Mouse (Mus musculus) lung, postnatal 10 days (tissue): ENCODE measurements at regions not wholly inside any gene's neighbourhood (a gene's known extent, or its start where the extent isn't known, plus 50 kb on each side); places are given as distances from the start of the nearest gene placed in this dataset.

ENCODE experiments used
- DNase-seq: peaks from one replicate; pipeline ENCODE4 v3.0.0; 2021

DNA sequence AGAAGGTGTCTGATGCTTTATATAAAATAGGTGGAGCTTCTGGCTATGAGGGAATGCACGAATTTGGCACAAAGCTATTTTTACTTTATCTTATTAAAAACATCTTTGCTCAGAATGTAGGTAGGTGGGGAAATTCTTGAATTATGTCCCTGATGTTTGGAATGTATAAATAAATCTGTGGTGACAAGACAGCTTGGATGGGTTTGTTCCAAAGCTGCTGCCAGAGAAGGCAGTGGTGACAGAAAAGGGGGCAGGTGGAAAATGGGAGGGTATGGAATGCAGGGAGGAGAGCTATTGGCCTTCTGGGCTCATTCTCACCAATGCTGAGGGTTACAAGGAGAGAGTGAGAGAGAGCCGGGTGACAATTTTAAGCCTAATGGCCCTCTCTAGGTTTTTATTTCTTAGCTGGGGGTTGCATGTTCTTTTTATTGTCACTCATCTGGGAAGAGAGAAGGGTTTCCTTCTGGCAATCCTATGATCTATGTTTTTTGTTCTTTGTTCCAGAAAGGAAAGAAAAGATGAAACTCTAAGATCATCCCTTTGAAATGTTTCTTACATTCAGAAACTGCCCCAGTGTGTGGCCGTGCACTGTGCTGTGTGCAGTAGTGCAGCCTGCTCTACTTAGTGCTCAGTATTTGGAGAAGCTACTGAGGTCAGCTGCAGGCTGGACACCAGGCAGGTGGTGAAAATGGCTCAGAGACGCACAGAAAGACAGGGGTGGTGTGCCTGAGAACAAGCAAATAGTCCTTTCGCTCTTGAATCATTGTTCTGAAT lies 205.2 kb upstream of the Fam92a start:
- DNase-seq: no peak

DNA sequence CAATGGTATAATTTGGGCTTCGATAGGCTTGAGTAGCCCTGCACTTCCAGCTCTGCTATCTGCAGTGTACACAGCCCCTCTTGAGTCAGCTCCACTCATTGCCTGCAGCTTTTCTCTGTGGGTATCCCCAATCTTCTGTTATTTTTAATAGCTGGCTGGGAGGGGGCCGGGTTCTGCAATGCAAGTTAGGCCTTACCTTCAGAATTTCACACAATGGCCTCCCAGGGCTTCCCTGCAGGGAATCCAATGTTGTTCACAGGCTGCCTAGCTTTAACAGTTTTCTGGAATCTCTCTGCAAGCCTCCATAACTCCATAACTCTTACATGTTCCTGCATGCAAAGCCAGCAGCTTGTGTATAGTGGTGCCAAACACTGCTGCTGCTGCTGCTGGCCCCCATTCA lies 197.7 kb upstream of the Fam92a start:
- DNase-seq: no peak

- DNase-seq: no peak
Measured at GRCm38 (mm10) chr4:12356992-12357634, 185.3 kb upstream of the Fam92a start.

GRCm38 (mm10) chr4:12353337-12353856 lies 181.6 kb upstream of the Fam92a start:
- no peak for DNase-seq

- DNase-seq: no peak
Measured at GRCm38 (mm10) chr4:12339236-12339635, 167.4 kb upstream of the Fam92a start.

DNA sequence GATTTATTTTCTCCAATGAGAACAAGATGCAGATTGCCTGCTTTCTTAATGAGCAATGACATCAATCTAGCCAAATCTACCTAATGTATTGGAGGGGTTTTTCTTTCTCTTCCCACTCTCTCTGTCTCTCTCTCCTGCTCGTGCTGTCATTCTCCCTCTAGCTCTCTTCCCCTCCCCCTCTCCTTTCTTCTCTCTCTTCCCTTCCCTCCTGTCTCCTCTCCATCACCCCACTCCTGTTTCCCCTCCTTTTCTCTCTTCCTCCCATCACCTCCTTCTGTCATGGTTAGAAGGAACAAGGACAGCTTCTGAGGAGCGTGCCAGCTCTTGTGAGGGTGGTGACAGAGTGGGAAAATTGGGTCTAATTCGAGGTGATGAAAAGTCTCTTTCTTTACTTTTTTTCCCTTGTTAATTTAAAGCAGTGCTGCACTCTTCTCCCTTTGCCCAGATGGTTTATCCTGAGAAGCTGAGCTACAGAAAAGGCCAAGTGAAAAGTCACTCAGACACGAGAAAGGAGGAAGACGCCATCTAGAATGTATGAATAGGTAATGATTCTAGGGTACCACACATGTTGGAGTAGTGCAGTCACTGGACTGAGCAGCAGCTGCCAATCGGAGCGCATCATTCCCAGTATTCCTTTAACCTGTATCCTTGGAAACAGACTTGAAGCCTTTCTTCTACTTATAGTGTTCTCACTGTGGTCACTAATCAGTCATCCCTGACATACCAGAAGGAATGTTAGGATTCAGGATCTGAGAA lies 163.2 kb upstream of the Fam92a start:
- DNase-seq: no peak

DNA sequence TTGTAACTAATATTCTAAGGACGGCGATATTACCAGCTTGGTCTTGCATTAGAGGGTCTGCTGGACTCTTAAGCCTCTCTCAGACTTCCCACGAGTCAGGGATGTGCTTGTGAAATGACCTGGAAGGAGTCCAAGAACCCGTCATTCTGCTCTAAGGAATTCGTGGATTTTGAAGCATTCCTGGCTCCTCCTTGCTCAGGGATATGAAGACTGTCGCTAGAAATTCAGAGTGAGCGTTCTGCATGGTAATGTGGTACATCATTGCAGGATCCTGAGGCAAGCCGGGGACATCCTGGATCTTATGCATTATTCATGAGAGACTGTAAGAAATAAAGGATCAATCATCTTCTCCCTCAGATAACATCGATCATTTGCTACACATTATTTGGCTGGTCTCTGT lies 162.6 kb upstream of the Fam92a start:
- peak; percentile 44 for DNase-seq

GRCm38 (mm10) chr4:12316024-12316423 lies 144.2 kb upstream of the Fam92a start:
- DNase-seq: no peak

DNA sequence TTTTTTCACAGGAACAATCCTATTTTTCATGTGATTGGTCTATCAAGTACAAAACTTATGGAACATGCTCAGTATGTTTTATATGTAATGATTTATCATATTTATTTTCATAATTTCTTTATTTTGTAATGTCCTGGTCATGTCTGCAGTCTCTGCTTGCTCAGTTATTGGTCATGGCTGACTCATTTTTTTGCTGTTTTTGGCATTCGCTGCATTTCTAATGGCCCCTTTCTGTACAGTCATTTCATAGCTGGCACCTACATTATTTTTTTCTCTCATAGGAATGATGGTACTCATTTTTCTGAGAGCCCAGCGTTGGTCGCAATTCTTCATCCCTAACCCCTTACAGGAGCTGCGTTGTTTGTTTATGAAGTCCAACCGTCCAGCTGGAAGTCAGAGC lies 136.5 kb upstream of the Fam92a start:
- no peak for DNase-seq

DNA sequence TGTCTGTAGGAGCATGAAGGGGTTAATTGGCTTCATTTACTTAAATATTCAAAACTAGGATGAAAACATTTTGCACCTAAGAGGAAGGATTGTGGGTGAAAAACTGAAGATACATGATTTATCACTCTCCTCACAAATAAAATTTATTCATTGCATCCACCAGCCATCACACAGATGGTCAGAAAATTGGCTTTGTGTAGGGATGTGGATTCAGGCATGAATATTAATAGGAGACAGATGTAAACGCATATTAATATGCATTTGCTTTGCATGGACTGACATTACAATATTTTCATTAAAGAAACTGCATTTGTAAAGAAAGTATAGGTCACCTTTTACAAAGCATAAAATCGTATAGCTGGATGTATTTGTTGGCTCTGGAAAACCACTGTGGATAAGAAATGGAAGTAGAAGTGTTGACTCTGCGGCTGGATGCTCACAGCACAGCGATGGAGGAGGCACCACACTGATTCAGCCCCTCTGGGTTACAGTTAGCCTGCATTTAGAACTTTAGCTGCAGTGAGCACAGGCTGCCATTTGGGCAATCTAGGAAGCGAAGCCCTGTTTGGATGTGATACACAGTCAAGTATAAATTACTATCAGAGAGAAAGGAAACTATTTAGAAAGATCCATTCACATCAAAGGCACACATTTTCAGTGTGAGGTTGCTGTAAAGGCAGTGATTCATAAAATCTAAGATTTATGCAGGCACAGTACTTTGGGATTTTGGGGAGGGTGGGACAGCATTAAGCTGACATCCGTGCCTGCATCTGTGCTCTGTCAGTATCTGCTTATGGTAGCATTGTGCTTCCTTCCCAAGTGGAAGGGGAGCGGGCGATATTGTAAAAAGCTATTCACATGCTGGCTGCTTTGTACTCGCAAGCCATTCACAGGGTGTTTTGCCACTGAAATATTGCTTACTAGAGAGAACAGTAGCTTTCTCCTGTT lies 135.1 kb upstream of the Fam92a start:
- DNase-seq: no peak

DNA sequence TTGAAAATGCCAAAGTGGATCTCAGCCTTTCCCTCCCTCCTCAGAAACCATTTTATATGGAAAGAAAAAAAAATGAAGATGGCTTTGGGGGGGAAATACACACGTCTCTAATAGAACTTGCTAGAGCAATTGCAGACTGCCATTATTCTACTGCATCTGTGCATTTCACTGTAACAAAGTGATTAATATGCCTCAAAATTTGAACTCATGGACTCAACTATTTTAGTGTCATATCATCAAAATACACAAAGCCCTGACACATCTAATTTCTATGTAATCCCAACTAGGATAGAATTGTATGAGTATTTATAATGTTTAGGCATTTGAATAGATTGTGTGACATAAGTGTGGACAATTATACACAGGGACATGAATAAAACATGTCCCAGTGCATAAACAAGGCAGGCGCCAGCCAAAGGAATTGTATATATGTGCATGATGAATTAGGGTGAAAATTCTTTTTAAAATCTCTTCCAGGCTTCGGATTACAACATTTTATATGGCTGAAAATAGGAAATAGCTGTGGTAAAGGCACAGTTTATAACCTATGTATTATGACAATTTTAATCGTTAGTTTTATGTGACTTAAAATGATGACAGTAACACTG lies 115.4 kb upstream of the Fam92a start:
- no peak for DNase-seq

- no peak for DNase-seq
Measured at GRCm38 (mm10) chr4:12286391-12286790, 114.6 kb upstream of the Fam92a start.

DNA sequence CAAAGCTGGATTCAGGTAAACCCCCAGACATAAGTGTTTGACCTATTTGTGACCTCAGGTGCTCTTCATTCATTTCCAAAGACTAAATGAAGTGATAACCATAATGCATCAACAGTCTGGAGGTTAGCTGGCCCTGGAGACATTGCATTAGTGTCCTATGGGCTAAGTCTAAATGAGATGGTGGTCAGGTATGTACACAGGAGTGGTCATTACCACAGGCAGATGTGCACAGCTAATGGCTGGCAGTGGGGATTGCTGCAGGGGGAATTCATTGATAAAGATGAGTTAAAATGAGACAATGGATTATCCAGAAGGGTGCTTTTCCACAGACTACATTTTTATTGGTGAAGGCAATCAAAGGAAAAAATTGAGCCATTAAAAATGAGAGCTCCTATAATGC lies 114.2 kb upstream of the Fam92a start:
- no peak for DNase-seq

DNA sequence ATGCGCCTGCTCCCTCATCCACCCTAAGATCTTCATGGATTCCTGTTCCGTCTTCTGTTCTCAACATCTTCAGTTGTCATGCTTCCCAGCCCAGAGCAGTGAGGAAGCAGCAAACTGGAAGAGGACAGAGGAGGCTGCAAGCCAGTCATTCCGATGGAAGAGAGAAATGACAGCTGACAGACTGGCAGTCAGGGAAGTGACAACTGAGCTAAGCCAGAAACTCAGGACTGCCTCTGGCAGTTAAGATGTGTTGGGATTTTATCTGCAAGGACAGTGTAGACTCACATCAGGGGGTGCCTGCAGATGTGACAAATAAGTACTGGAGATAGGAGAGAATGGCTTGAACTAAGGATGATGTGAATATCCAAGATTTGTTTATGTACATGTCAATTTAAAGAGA lies 106.1 kb upstream of the Fam92a start:
- DNase-seq: peak; percentile 4

DNA sequence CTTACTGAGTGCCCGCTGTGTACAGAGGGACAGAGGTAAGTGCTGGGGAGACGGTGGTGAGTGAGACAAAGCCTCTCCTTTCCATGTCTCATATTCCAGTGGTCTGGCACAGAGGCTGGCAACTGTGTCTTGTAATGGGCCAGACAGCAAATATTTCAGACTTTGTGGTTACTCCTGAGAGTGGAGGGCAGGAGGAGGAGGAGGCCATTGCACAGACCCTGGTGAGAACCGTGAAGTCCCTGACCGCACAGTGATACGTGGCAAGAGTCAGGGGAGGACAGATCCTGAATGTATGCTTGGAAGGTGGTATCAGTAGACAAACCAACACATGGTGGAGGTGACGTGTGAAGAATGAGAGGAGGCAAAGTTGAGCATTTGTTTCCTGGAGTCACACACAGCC lies 101.6 kb upstream of the Fam92a start:
- DNase-seq: no peak

GRCm38 (mm10) chr4:12272914-12273313 lies 101.1 kb upstream of the Fam92a start:
- DNase-seq: no peak

DNA sequence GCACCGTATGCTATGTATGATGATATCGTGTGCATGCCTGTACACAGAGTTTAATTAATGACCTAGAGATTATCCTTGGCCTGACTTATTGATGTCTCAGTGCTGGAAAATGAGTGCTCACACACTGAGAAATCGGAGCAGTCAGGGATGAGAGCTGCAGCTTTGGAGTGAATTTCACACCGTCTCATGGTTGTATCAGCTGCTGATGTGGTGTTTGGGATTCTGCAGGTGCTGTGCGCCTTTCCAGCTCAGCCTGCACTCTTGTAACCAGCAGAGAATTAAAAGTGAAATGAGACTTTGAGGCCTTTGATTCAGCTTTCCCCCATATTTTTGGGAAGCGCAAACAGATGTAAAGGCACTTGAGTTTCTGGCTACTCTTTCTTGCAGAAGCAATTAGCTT lies 100.6 kb upstream of the Fam92a start:
- DNase-seq: no peak

GRCm38 (mm10) chr4:12263746-12264145 lies 91.9 kb upstream of the Fam92a start:
- DNase-seq: no peak

DNA sequence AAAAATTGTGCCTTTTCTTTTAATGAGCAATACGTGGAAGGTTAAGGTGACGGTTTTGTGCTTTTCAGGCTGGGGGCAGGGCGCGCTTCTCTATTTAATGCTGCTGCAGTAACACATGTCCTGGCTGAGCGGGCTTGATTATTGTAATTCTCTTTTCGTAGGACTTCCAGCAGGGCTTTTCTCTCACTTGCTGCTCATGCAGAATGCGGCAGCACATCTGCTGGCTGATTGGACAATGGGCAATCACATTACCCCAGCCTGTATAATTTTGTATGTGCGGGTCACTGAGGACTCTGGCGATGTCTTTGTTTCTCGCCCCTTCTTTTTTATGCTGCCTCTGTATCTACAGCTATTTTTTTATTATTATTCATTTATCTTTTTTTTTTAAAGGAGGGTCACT lies 91.4 kb upstream of the Fam92a start:
- no peak for DNase-seq

GRCm38 (mm10) chr4:12247994-12248393 lies 76.2 kb upstream of the Fam92a start:
- no peak for DNase-seq

DNA sequence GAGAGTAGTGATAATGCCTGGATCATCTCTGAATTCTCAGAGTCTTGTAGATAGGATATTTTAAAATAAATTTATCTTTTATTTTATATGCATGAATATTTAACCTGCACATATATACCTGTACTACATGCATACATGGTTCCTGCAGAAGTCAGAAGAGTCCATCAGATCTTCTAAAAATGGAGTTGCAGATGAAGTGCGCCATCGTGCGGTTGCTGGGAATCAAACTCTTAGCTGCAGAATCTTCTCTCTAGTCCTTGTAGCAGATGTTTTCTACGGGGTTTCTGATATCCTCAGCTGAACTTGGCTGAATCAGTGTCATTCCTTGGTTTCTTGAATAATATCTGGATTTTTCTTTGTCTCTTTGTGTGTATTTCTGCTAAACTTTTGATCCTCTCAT lies 74.8 kb upstream of the Fam92a start:
- no peak for DNase-seq

DNA sequence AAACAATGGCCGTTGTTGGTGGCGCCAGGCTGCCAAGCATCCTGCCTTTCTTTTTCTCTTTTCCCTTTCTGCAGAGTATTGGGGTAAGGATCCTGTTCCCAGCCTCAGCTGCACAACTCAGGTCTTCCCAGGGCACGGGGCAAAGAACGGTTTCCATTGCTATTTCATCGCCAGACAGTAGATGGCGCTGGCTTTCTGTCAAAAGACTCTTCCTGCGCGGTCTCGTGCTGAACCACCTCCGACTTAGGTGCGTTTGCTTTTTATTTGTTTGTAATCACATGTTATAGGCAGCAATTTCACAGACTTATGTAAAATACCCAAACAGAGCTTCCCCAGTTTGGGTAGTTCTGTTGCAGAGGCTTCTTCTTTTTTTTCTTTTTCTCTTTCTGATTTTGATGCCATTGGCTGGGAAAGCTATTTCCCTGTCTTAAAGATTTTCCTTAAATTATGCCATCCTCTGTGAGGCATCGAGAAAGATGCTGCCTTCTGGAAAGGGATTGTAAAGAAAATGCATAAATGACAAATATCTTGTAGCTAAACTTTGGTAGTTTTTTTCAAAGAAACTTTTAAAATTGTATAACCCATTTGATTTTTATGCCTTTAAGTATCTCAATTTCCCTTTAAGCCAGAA lies 69.2 kb upstream of the Fam92a start:
- peak; percentile 67 for DNase-seq
